Mouse (Mus musculus): Measurements from ENCODE around the gene Ankzf1. TPM values are rescaled to one million over a fixed set of nuclear protein-coding genes. Genes with fewer than 3 reads are reported as not detected.
"Not testable (repeated sequence)": the region's sequence is repeated elsewhere in the genome, so short reads cannot be mapped to it uniquely, and the experiment has no call there.

The Ankzf1 gene
- total and polyA plus RNA-seq, 2 experiments from 2014 or later: 13.5 to 22.2 TPM

- no peak overlapping the region for H3K4me3 ChIP-seq (ENCODE audit: low read depth, low read length)
- H3K4me2 ChIP-seq (ENCODE audit: low read depth): no peak overlapping the region
- 45% methylated on average over 3 of the region's 3 CpGs for WGBS
- ATAC-seq (no peak), DNase-seq (no peak)
- no peaks in the 10 kb centered on the region for H3K4me1 ChIP-seq (ENCODE audit: insufficient read depth)
- no peak overlapping the region for H3K9ac ChIP-seq
- no peaks in the 10 kb centered on the region for H3K36me3 ChIP-seq (ENCODE audit: insufficient read depth)
- TF ChIP-seq CTCF (IDR thresholded peaks at IDR 0.05; ENCODE audit: low read depth): no peak
- no peaks in the 10 kb centered on the region for H3K9me3 ChIP-seq (ENCODE audit: low read length)
- H3K27me3 ChIP-seq (ENCODE audit: insufficient read depth, low read length): peaks cover 11% of the 10 kb centered on the region
- H3K27ac ChIP-seq (ENCODE audit: low read depth, low read length): no peak overlapping the region
These were observed 33.5 kb downstream of the Ankzf1 start for GRCm38 (mm10) chr1:75225473-75225872.

GRCm38 (mm10) chr1:75226138-75226537, 34.2 kb downstream of the Ankzf1 start:
- Histone ChIP-seq H3K4me1 (ENCODE audit: insufficient read depth) (no peaks in the 10 kb centered on the region), H3K9me3 (ENCODE audit: low read length) (no peaks in the 10 kb centered on the region), H3K27me3 (ENCODE audit: insufficient read depth, low read length) (peaks cover 5% of the 10 kb centered on the region; the same call in 1 of the 2 replicates), H3K4me2 (ENCODE audit: low read depth) (no peak overlapping the region), H3K27ac (ENCODE audit: low read depth, low read length) (no peak overlapping the region), H3K36me3 (ENCODE audit: insufficient read depth) (no peaks in the 10 kb centered on the region), H3K4me3 (ENCODE audit: low read depth, low read length) (no peak overlapping the region), H3K9ac (no peak overlapping the region)
- no peak for TF ChIP-seq CTCF (IDR thresholded peaks at IDR 0.05; ENCODE audit: low read depth)
- ATAC-seq (no peak), DNase-seq (no peak)
- 64% methylated on average over 2 of the region's 2 CpGs for WGBS

- Histone ChIP-seq H3K4me1 (ENCODE audit: insufficient read depth) (no peaks in the 10 kb centered on the region), H3K27me3 (ENCODE audit: insufficient read depth, low read length) (no peaks in the 10 kb centered on the region), H3K9ac (no peak overlapping the region), H3K4me3 (ENCODE audit: low read depth, low read length) (no peak overlapping the region), H3K4me2 (ENCODE audit: low read depth) (no peak overlapping the region), H3K9me3 (ENCODE audit: low read length) (no peaks in the 10 kb centered on the region), H3K27ac (ENCODE audit: low read depth, low read length) (no peak overlapping the region), H3K36me3 (ENCODE audit: insufficient read depth) (no peaks in the 10 kb centered on the region)
- no peak for ATAC-seq
- no peak for TF ChIP-seq CTCF (IDR thresholded peaks at IDR 0.05; ENCODE audit: low read depth)
- DNase-seq: no peak
- WGBS: 71% methylated on average over 1 of the region's 1 CpGs
These were observed 35.7 kb downstream of the Ankzf1 start for GRCm38 (mm10) chr1:75227653-75228052.

GRCm38 (mm10) chr1:75229158-75229557, 37.2 kb downstream of the Ankzf1 start:
- Histone ChIP-seq H3K27ac (ENCODE audit: low read depth, low read length) (no peak overlapping the region), H3K27me3 (ENCODE audit: insufficient read depth, low read length) (no peaks in the 10 kb centered on the region), H3K4me3 (ENCODE audit: low read depth, low read length) (no peak overlapping the region), H3K9ac (no peak overlapping the region), H3K9me3 (ENCODE audit: low read length) (no peaks in the 10 kb centered on the region), H3K4me2 (ENCODE audit: low read depth) (no peak overlapping the region), H3K36me3 (ENCODE audit: insufficient read depth) (no peaks in the 10 kb centered on the region), H3K4me1 (ENCODE audit: insufficient read depth) (no peaks in the 10 kb centered on the region)
- no peak for DNase-seq
- no peak for TF ChIP-seq CTCF (IDR thresholded peaks at IDR 0.05; ENCODE audit: low read depth)
- no peak for ATAC-seq
- 79% methylated on average over 4 of the region's 4 CpGs for WGBS

- Histone ChIP-seq H3K9ac (no peak overlapping the region), H3K27ac (ENCODE audit: low read depth, low read length) (no peak overlapping the region), H3K9me3 (ENCODE audit: low read length) (no peaks in the 10 kb centered on the region), H3K4me2 (ENCODE audit: low read depth) (no peak overlapping the region), H3K36me3 (ENCODE audit: insufficient read depth) (no peaks in the 10 kb centered on the region), H3K4me1 (ENCODE audit: insufficient read depth) (no peaks in the 10 kb centered on the region), H3K4me3 (ENCODE audit: low read depth, low read length) (no peak overlapping the region), H3K27me3 (ENCODE audit: insufficient read depth, low read length) (no peaks in the 10 kb centered on the region)
- WGBS: 84% methylated on average over 7 of the region's 7 CpGs
- no peak for DNase-seq
- no peak for ATAC-seq
- no peak for TF ChIP-seq CTCF (IDR thresholded peaks at IDR 0.05; ENCODE audit: low read depth)
These were observed 38.5 kb downstream of the Ankzf1 start for GRCm38 (mm10) chr1:75230335-75230994.

GRCm38 (mm10) chr1:75231224-75231623, 39.3 kb downstream of the Ankzf1 start:
- H3K36me3 ChIP-seq (ENCODE audit: insufficient read depth): no peaks in the 10 kb centered on the region
- no peak for TF ChIP-seq CTCF (IDR thresholded peaks at IDR 0.05; ENCODE audit: low read depth)
- no peaks in the 10 kb centered on the region for H3K4me1 ChIP-seq (ENCODE audit: insufficient read depth)
- no peak overlapping the region for H3K27ac ChIP-seq (ENCODE audit: low read depth, low read length)
- no peaks in the 10 kb centered on the region for H3K9me3 ChIP-seq (ENCODE audit: low read length)
- H3K27me3 ChIP-seq (ENCODE audit: insufficient read depth, low read length): no peaks in the 10 kb centered on the region
- ATAC-seq (no peak), DNase-seq (no peak)
- no peak overlapping the region for H3K4me3 ChIP-seq (ENCODE audit: low read depth, low read length)
- no peak overlapping the region for H3K4me2 ChIP-seq (ENCODE audit: low read depth)
- no peak overlapping the region for H3K9ac ChIP-seq
- 80% methylated on average over 4 of the region's 4 CpGs for WGBS

- H3K27ac ChIP-seq (ENCODE audit: low read depth, low read length): no peak within 1 kb of the TSS
- no peak for DNase-seq
- no peak within 1 kb of the TSS for H3K9ac ChIP-seq
- H3K27me3 ChIP-seq (ENCODE audit: insufficient read depth, low read length): no peaks in the 10 kb centered on the region
- no peaks in the 10 kb centered on the region for H3K36me3 ChIP-seq (ENCODE audit: insufficient read depth)
- no peak within 1 kb of the TSS for H3K4me2 ChIP-seq (ENCODE audit: low read depth)
- H3K9me3 ChIP-seq (ENCODE audit: low read length): no peaks in the 10 kb centered on the region
- 74% methylated on average over 5 of the region's 5 CpGs for WGBS
- TF ChIP-seq CTCF (IDR thresholded peaks at IDR 0.05; ENCODE audit: low read depth): no peak
- ATAC-seq: no peak
- no peaks in the 10 kb centered on the region for H3K4me1 ChIP-seq (ENCODE audit: insufficient read depth)
- H3K4me3 ChIP-seq (ENCODE audit: low read depth, low read length): no peak within 1 kb of the TSS
These were observed 39.8 kb downstream of the Ankzf1 start, which contains the start of gene A630095N17Rik for GRCm38 (mm10) chr1:75231664-75232152. TSS of gene A630095N17Rik (minus strand) at chr1:75232102.

GRCm38 (mm10) chr1:75232489-75232888, 40.5 kb downstream of the Ankzf1 start:
- 68% methylated on average over 4 of the region's 4 CpGs for WGBS
- not testable (repeated sequence) for DNase-seq, ATAC-seq

More at GRCm38 (mm10) chr1:75232489-75232888, 40.5 kb downstream of the Ankzf1 start:
- not testable (repeated sequence) for H3K27ac ChIP-seq (ENCODE audit: low read depth, low read length); H3K4me2 ChIP-seq (ENCODE audit: low read depth); H3K4me3 ChIP-seq (ENCODE audit: low read depth, low read length); H3K27me3 ChIP-seq (ENCODE audit: insufficient read depth, low read length); H3K9me3 ChIP-seq (ENCODE audit: low read length); H3K4me1 ChIP-seq (ENCODE audit: insufficient read depth); H3K9ac ChIP-seq; H3K36me3 ChIP-seq (ENCODE audit: insufficient read depth)
